Mouse (Mus musculus): ENCODE data around the gene Tcaf2. TPM values are rescaled to one million over a fixed set of nuclear protein-coding genes. Genes with fewer than 3 reads are reported as not detected.
A peak's percentile ranks its signal among the peaks of the same experiment; 100 is the strongest.

Tcaf2 gene
- 14.8 and 17.2 TPM in 2 replicates for polyA plus RNA-seq (2015; fragmentation: Nextera tagmentation; extraction: Ambion mirVana)

DNA sequence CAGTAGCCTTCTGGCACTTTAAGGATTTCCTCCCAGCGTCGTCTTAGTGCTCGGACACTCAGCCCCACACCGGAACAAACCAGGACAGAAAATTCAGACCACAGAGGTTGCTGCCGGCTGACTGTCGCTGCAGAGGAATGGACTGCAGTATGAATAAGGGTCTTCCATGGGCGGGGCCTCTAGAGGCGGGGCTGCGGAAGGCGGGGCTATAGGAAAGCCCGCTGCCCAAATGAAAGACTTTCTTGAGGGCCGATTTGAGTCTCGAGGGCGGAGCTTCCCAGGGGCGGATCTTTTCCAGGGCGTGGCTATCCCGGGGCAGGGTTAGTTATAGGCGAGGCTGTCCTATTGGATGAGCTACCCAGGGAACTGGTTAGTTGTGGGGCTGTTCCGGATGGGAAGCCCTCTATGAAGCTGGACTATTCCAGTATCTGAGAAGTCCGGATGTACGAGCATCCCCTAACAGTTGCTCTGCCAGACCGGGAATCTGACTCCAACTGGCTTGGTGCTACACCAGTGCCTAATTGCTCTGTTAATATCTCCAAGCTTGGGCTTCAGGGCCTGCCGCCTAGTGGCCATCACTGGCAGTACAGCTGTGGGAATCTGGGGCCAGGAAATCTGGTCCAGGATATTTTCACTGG, at the start of gene Tcaf2:
Gene Tcaf2 (minus strand): TSS at position 343 of the 638 bp plus-strand sequence.
- Histone ChIP-seq H3K27ac (ENCODE audit: low read length) (peak within 1 kb of the TSS; percentile 46), H3K36me3 (ENCODE audit: control insufficient read depth, insufficient read depth, low read length) (no peaks in the 10 kb centered on the region), H3K4me1 (ENCODE audit: control insufficient read depth, insufficient read depth, low read length) (peaks cover 5% of the 10 kb centered on the region; the same call in 1 of the 2 replicates), H3K9ac (ENCODE audit: low read length) (peak within 1 kb of the TSS; percentile 62), H3K4me3 (replicated peaks; ENCODE audit: low read length) (peak within 1 kb of the TSS; percentile 59), H3K4me2 (ENCODE audit: low read depth, low read length) (peak within 1 kb of the TSS; percentile 54), H3K9me3 (replicated peaks; ENCODE audit: control insufficient read depth, low read length) (no peaks in the 10 kb centered on the region), H3K27me3 (ENCODE audit: control insufficient read depth, insufficient read depth, low read length) (no peaks in the 10 kb centered on the region)
- ATAC-seq (ENCODE audit: insufficient read depth, low FRiP score), result peak; percentile 99
- WGBS, result under 1% methylated on average over 23 of the region's 23 CpGs

DNA sequence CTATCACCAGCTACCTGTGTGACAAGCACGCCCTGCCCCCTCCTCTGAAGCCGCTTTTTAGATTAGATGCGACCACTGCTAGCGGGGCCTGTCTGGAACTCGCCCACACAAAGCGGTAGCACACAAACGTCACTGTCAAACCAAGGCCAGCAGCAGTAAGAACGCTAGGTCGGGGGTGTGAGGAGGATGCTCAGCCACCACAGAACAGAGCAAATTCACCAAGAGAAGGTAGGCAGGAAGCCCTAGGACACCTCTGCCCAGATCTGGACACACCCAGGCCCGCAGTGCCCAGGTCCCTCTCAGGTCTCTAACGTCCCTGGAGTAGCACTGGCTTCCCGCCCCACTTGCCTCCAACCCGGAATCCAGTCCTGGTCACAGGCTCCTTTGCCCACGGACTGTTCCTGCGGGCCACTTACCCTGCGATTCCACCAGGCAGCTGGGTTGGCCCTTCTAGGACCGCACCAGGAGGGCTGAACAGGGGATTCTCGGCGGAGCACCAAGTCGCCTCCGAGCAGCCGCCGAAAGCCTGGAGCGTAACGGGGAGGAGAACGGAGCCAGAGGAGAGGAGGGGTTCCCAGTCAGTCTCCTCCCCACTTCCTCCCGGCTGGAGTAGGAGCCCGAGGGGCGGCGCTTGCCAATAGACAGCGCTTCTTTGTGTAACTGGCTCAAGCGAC, 47.6 kb upstream of the Tcaf2 start:
- Histone ChIP-seq H3K9me3 (replicated peaks; ENCODE audit: control insufficient read depth, low read length) (no peaks in the 10 kb centered on the region), H3K4me2 (ENCODE audit: low read depth, low read length) (peak overlapping the region; percentile 95), H3K4me3 (replicated peaks; ENCODE audit: low read length) (peak overlapping the region; percentile 85), H3K4me1 (ENCODE audit: control insufficient read depth, insufficient read depth, low read length) (peaks cover 4% of the 10 kb centered on the region; the same call in 1 of the 2 replicates), H3K27me3 (ENCODE audit: control insufficient read depth, insufficient read depth, low read length) (no peaks in the 10 kb centered on the region), H3K27ac (ENCODE audit: low read length) (peak overlapping the region; percentile 84), H3K9ac (ENCODE audit: low read length) (peak overlapping the region; percentile 82), H3K36me3 (ENCODE audit: control insufficient read depth, insufficient read depth, low read length) (no peaks in the 10 kb centered on the region)
- WGBS, result under 1% methylated on average over 32 of the region's 32 CpGs
- peak; percentile 94 for ATAC-seq (ENCODE audit: insufficient read depth, low FRiP score)

DNA sequence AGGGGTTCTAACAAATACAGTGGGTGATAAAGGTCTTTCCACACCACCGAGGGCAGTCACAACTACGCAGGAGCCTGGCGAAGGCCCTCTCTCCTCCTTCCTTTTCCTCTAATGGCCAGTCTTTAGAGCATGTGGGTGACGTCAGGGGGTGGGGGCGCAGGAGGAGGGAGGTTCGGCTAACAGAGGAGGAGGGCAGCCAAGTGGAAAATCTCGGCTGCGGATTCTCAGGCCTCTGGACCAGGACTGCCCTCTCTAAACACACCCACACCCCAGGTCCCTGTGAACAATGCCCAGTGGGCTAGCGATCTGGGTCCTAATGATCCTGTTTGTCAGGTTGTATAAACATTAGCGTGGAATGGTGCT, 47.1 kb upstream of the Tcaf2 start:
- peak; percentile 91 for ATAC-seq (ENCODE audit: insufficient read depth, low FRiP score)
- Histone ChIP-seq H3K9me3 (replicated peaks; ENCODE audit: control insufficient read depth, low read length) (no peaks in the 10 kb centered on the region), H3K9ac (ENCODE audit: low read length) (peak overlapping the region; percentile 82), H3K36me3 (ENCODE audit: control insufficient read depth, insufficient read depth, low read length) (no peaks in the 10 kb centered on the region), H3K27ac (ENCODE audit: low read length) (peak overlapping the region; percentile 84), H3K4me1 (ENCODE audit: control insufficient read depth, insufficient read depth, low read length) (peaks cover 4% of the 10 kb centered on the region; the same call in 1 of the 2 replicates), H3K4me3 (replicated peaks; ENCODE audit: low read length) (peak overlapping the region; percentile 85), H3K4me2 (ENCODE audit: low read depth, low read length) (peak overlapping the region; percentile 95), H3K27me3 (ENCODE audit: control insufficient read depth, insufficient read depth, low read length) (no peaks in the 10 kb centered on the region)
- under 1% methylated on average over 10 of the region's 10 CpGs for WGBS

DNA sequence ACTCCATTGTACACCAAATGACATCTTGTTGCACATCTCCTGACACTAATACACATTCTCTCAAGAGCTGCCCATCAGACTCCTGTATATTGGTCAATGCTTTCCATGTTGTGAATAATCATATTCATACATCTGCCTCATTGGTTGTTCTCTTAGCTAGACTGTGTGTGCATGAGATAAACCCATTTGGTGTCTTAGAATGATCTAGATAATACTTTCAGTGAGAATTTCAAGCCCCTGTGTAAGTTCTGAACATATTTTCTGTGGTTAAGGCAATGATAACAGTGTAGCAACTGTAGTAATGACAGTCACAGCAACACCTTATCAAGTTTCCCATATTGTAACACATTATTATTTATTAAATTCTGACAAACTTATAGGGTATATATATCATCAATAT, 44.7 kb upstream of the Tcaf2 start:
- Histone ChIP-seq H3K9me3 (replicated peaks; ENCODE audit: control insufficient read depth, low read length) (no peaks in the 10 kb centered on the region), H3K4me2 (ENCODE audit: low read depth, low read length) (no peak overlapping the region), H3K4me3 (replicated peaks; ENCODE audit: low read length) (no peak overlapping the region), H3K9ac (ENCODE audit: low read length) (no peak overlapping the region), H3K4me1 (ENCODE audit: control insufficient read depth, insufficient read depth, low read length) (peaks cover 4% of the 10 kb centered on the region; the same call in 1 of the 2 replicates), H3K36me3 (ENCODE audit: control insufficient read depth, insufficient read depth, low read length) (peaks cover 9% of the 10 kb centered on the region; the same call in 1 of the 2 replicates), H3K27ac (ENCODE audit: low read length) (no peak overlapping the region), H3K27me3 (ENCODE audit: control insufficient read depth, insufficient read depth, low read length) (no peaks in the 10 kb centered on the region)
- no peak for ATAC-seq (ENCODE audit: insufficient read depth, low FRiP score)

DNA sequence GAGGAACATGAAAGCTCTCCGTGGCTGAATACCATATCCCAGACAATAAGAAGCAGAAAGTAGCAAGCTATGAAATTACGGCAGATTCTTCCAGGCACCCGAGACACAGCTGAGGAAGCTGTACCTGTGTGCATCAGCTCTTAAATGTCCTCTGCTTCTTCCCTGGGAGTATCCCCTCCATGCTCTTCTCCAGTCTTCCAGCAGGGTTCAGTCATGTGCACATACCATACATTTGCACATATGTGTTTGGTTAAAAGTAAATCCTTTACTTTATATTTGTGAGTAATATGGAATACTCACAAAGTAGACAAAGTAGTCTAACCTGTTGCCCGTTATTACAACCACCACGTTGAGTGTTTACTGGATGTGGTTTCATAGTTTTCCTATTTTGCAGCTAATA, 42.9 kb upstream of the Tcaf2 start:
- no peak overlapping the region for H3K4me2 ChIP-seq (ENCODE audit: low read depth, low read length)
- H3K9me3 ChIP-seq (replicated peaks; ENCODE audit: control insufficient read depth, low read length), result no peaks in the 10 kb centered on the region
- 88% methylated on average over 5 of the region's 5 CpGs for WGBS
- no peaks in the 10 kb centered on the region for H3K27me3 ChIP-seq (ENCODE audit: control insufficient read depth, insufficient read depth, low read length)
- H3K36me3 ChIP-seq (ENCODE audit: control insufficient read depth, insufficient read depth, low read length), result peaks cover 9% of the 10 kb centered on the region; the same call in 1 of the 2 replicates
- no peak overlapping the region for H3K9ac ChIP-seq (ENCODE audit: low read length)
- H3K27ac ChIP-seq (ENCODE audit: low read length), result no peak overlapping the region
- H3K4me1 ChIP-seq (ENCODE audit: control insufficient read depth, insufficient read depth, low read length), result peaks cover 4% of the 10 kb centered on the region; the same call in 1 of the 2 replicates
- no peak for ATAC-seq (ENCODE audit: insufficient read depth, low FRiP score)
- no peak overlapping the region for H3K4me3 ChIP-seq (replicated peaks; ENCODE audit: low read length)

DNA sequence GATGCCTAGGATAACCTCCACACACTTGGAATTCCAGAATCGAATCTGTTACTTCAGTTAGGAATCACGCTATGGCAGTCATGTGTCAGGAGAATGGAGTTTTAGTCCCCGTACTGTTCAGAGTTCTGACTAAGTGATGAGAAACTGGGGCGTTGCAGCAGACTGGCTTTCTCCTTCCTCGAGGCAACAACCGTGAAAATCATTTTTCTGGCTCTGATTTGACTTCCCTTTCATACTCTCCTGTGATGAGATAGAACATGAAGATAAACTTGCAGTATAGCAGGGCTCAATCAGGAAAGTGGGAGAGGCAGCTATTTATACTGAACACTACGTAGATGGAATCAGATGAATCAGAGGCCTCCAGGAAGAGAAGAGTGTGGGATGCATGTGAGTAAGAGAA, 35.0 kb upstream of the Tcaf2 start:
- no peak overlapping the region for H3K27ac ChIP-seq (ENCODE audit: low read length)
- H3K36me3 ChIP-seq (ENCODE audit: control insufficient read depth, insufficient read depth, low read length), result peaks cover 17% of the 10 kb centered on the region
- H3K4me2 ChIP-seq (ENCODE audit: low read depth, low read length), result no peak overlapping the region
- no peak for ATAC-seq (ENCODE audit: insufficient read depth, low FRiP score)
- H3K9me3 ChIP-seq (replicated peaks; ENCODE audit: control insufficient read depth, low read length), result no peaks in the 10 kb centered on the region
- H3K4me1 ChIP-seq (ENCODE audit: control insufficient read depth, insufficient read depth, low read length), result no peaks in the 10 kb centered on the region
- H3K27me3 ChIP-seq (ENCODE audit: control insufficient read depth, insufficient read depth, low read length), result no peaks in the 10 kb centered on the region
- H3K4me3 ChIP-seq (replicated peaks; ENCODE audit: low read length), result no peak overlapping the region
- WGBS, result 80% methylated on average over 7 of the region's 7 CpGs
- no peak overlapping the region for H3K9ac ChIP-seq (ENCODE audit: low read length)

DNA sequence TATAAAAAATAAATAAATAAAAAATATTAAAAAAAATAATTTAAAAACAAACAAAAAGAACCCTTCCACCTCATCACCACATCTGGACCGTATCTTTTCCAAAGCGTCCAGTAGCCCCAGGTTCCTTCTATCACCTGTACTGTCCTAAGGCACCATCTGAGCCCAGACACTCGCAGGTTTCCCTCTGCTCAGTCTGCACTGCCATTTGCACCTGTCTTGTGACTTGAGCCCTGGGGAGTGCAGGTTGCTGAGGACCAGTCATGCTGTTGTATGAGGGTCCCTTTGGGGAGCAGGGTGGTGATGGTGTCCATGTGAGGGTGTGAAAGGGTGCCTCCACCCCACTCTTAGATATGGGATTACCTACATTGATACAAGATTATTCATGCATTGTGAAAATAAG, 31.0 kb upstream of the Tcaf2 start:
- peaks cover 38% of the 10 kb centered on the region for H3K36me3 ChIP-seq (ENCODE audit: control insufficient read depth, insufficient read depth, low read length)
- no peak overlapping the region for H3K4me3 ChIP-seq (replicated peaks; ENCODE audit: low read length)
- 94% methylated on average over 3 of the region's 3 CpGs for WGBS

DNA sequence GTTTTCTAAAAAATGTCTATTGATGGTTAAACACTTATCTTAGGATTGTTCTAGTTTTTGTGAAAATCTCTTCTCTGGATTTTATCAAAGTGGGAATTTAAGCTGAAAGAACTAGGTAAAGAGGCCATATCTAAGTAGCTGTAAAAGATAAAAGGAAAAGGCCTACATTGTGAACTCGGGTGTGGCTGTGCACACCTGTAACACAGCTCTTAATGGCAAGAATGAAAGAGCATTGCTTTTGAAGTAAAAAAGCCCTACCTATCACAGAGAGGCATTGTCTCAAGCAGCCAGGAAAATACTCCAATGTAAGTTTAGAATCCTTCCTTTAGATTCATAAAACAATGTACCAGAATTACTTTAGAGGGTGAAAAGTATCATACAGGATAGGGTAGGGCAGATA, 26.7 kb upstream of the Tcaf2 start:
- Histone ChIP-seq H3K27ac (ENCODE audit: low read length) (no peak overlapping the region), H3K36me3 (ENCODE audit: control insufficient read depth, insufficient read depth, low read length) (peaks cover 26% of the 10 kb centered on the region), H3K9me3 (replicated peaks; ENCODE audit: control insufficient read depth, low read length) (no peaks in the 10 kb centered on the region), H3K4me3 (replicated peaks; ENCODE audit: low read length) (no peak overlapping the region), H3K9ac (ENCODE audit: low read length) (no peak overlapping the region), H3K4me1 (ENCODE audit: control insufficient read depth, insufficient read depth, low read length) (no peaks in the 10 kb centered on the region), H3K4me2 (ENCODE audit: low read depth, low read length) (no peak overlapping the region), H3K27me3 (ENCODE audit: control insufficient read depth, insufficient read depth, low read length) (no peaks in the 10 kb centered on the region)
- ATAC-seq (ENCODE audit: insufficient read depth, low FRiP score), result no peak
- WGBS, result 60% methylated on average over 1 of the region's 1 CpGs

More for the DNA sequence above, 31.0 kb upstream of the Tcaf2 start:
- no peaks in the 10 kb centered on the region for H3K9me3 ChIP-seq (replicated peaks; ENCODE audit: control insufficient read depth, low read length)
- no peak overlapping the region for H3K27ac ChIP-seq (ENCODE audit: low read length)
- no peaks in the 10 kb centered on the region for H3K27me3 ChIP-seq (ENCODE audit: control insufficient read depth, insufficient read depth, low read length)
- ATAC-seq (ENCODE audit: insufficient read depth, low FRiP score), result no peak
- no peak overlapping the region for H3K4me2 ChIP-seq (ENCODE audit: low read depth, low read length)
- no peaks in the 10 kb centered on the region for H3K4me1 ChIP-seq (ENCODE audit: control insufficient read depth, insufficient read depth, low read length)
- no peak overlapping the region for H3K9ac ChIP-seq (ENCODE audit: low read length)

DNA sequence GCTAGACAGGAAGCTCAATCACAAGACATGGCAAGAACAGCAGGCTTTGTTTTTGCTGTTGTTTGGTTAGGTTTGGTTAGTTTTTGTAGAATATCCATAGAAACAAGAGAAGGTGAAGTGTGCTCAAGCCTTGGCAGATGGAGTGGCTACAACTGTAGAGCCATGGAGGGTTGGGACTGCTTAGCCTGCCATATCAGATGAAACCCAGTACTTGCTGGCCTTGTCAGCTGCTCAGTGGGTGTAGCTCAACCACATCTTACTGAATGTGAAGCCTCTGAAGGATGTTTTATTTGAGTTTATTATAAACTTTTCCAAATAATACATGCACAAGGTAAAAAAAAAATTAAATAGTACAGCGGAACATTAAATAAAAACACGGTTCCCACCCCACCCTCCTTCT, 22.7 kb upstream of the Tcaf2 start:
- ATAC-seq (ENCODE audit: insufficient read depth, low FRiP score), result no peak
- no peak overlapping the region for H3K9ac ChIP-seq (ENCODE audit: low read length)
- H3K27me3 ChIP-seq (ENCODE audit: control insufficient read depth, insufficient read depth, low read length), result no peaks in the 10 kb centered on the region
- no peaks in the 10 kb centered on the region for H3K9me3 ChIP-seq (replicated peaks; ENCODE audit: control insufficient read depth, low read length)
- H3K4me1 ChIP-seq (ENCODE audit: control insufficient read depth, insufficient read depth, low read length), result no peaks in the 10 kb centered on the region
- H3K27ac ChIP-seq (ENCODE audit: low read length), result no peak overlapping the region
- H3K4me3 ChIP-seq (replicated peaks; ENCODE audit: low read length), result no peak overlapping the region
- no peak overlapping the region for H3K4me2 ChIP-seq (ENCODE audit: low read depth, low read length)
- 82% methylated on average over 2 of the region's 2 CpGs for WGBS
- peaks cover 2% of the 10 kb centered on the region; the same call in 1 of the 2 replicates for H3K36me3 ChIP-seq (ENCODE audit: control insufficient read depth, insufficient read depth, low read length)

All from stomach, embryonic 16.5 days (tissue).